Mouse (Mus musculus) spleen, adult 2 months (tissue): Measurements from ENCODE around the gene Sgta. TPM values are rescaled to one million over a fixed set of nuclear protein-coding genes. Genes with fewer than 3 reads are reported as not detected.

Experiments used
- DNase-seq, 2 experiments: peaks; one replicate each; pipeline versions ENCODE4 v3.0.0 to v3.0.0-alpha.2; 2012 to 2021; ENCODE audit warnings: low spot score in 2 of 2, low read depth in 1 of 2
- H3K27ac ChIP-seq: fragments of 200-500 bp; 2 replicates; pipeline ENCODE4 v1.5.1; 2012; ENCODE audit warnings: low read length, inconsistent platforms; ENCODE audit not compliant: insufficient read depth
- H3K27me3 ChIP-seq: fragments of 200-500 bp; 2 replicates; pipeline ENCODE4 v1.6.1; 2012; ENCODE audit warnings: mild to moderate bottlenecking, moderate library complexity, low read length, inconsistent platforms; ENCODE audit not compliant: control insufficient read depth, insufficient read depth
- H3K36me3 ChIP-seq: fragments of 200-500 bp; 2 replicates; pipeline ENCODE4 v1.6.1; 2012; ENCODE audit warnings: mild to moderate bottlenecking, low read length, inconsistent platforms; ENCODE audit not compliant: control insufficient read depth, insufficient read depth
- H3K4me1 ChIP-seq: fragments of 200-500 bp; 2 replicates; pipeline ENCODE4 v1.6.1; 2011; ENCODE audit warnings: inconsistent platforms; ENCODE audit not compliant: control insufficient read depth, insufficient read depth, insufficient read length
- H3K4me3 ChIP-seq: fragments of 200-500 bp; 2 replicates; pipeline ENCODE4 v1.5.1; 2011; ENCODE audit warnings: mild to moderate bottlenecking, inconsistent platforms; ENCODE audit not compliant: insufficient read depth, insufficient read length; ENCODE audit errors: extremely low read depth
- CTCF ChIP-seq: fragments of 200-500 bp; IDR thresholded peaks from 2 replicates; pipeline ENCODE4 v1.5.1; 2011; ENCODE audit warnings: mild to moderate bottlenecking, inconsistent platforms; ENCODE audit not compliant: insufficient read depth, insufficient read length, insufficient replicate concordance; ENCODE audit errors: extremely low read depth
- POLR2A ChIP-seq: fragments of 200-500 bp; IDR thresholded peaks from 2 replicates; pipeline ENCODE4 v1.6.1; 2011; ENCODE audit warnings: low read depth, low read length, inconsistent platforms
- WGBS: fragments of 180-500 bp; shearing (Covaris S2); methylation state at CpG from one replicate; pipeline ENCODE4 v1.1.7; 2018; 5-methylcytosine and 5-hydroxymethylcytosine counted together
- polyA plus RNA-seq: library from polyadenylated mRNA; depleted of rRNA; stranded (reverse); fragments of >200 nt; gene quantifications from 2 replicates; pipeline ENCODE4 v1.2.3, GENCODE M21; 2012

Sgta gene
- polyA plus RNA-seq, 1 experiment: 88.8 TPM

GRCm38 (mm10) chr10:81041458-81042175 is 18.4 kb downstream of the Sgta start:
- Histone ChIP-seq H3K4me1 (no peaks in the 10 kb centered on the region), H3K36me3 (peaks cover 21% of the 10 kb centered on the region), H3K4me3 (no peak overlapping the region), H3K27ac (no peak overlapping the region), H3K27me3 (no peaks in the 10 kb centered on the region)
- WGBS: 28% methylated on average over 13 of the region's 13 CpGs
- TF ChIP-seq CTCF: peak; percentile 87
- no peak for TF ChIP-seq POLR2A
- peak; percentile 41 to 68 for DNase-seq

- Histone ChIP-seq H3K4me1 (no peaks in the 10 kb centered on the region), H3K36me3 (peaks cover 1% of the 10 kb centered on the region; the same call in 1 of the 2 replicates), H3K4me3 (peak within 1 kb of the TSS; percentile 74), H3K27me3 (no peaks in the 10 kb centered on the region), H3K27ac (peak within 1 kb of the TSS; percentile 45)
- WGBS: under 1% methylated on average over 35 of the region's 35 CpGs
- no peak for TF ChIP-seq POLR2A
- no peak for TF ChIP-seq CTCF
- DNase-seq: peak; percentile 94 to 96
These were observed 22.9 kb downstream of the Sgta start, which contains the start of gene Slc39a3 for GRCm38 (mm10) chr10:81036988-81037580. Gene Slc39a3 (minus strand): TSS chr10:81037426.

GRCm38 (mm10) chr10:81036251-81036650 is 23.7 kb downstream of the Sgta start:
- Histone ChIP-seq H3K4me1 (no peaks in the 10 kb centered on the region), H3K27me3 (no peaks in the 10 kb centered on the region), H3K4me3 (no peak overlapping the region), H3K27ac (no peak overlapping the region), H3K36me3 (peaks cover 4% of the 10 kb centered on the region)
- WGBS: 80% methylated on average over 7 of the region's 7 CpGs
- TF ChIP-seq POLR2A: no peak
- no peak for TF ChIP-seq CTCF
- no peak for DNase-seq

GRCm38 (mm10) chr10:81033586-81033985 is 26.4 kb downstream of the Sgta start:
- no peak for DNase-seq
- 91% methylated on average over 10 of the region's 10 CpGs for WGBS
- Histone ChIP-seq H3K27ac (no peak overlapping the region), H3K4me3 (no peak overlapping the region), H3K27me3 (no peaks in the 10 kb centered on the region), H3K36me3 (peaks cover 12% of the 10 kb centered on the region), H3K4me1 (no peaks in the 10 kb centered on the region)
- no peak for TF ChIP-seq CTCF
- no peak for TF ChIP-seq POLR2A

- H3K36me3 ChIP-seq: peaks cover 12% of the 10 kb centered on the region
- no peaks in the 10 kb centered on the region for H3K4me1 ChIP-seq
- 73% methylated on average over 10 of the region's 10 CpGs for WGBS
- H3K27ac ChIP-seq: no peak overlapping the region
- no peak for DNase-seq
- no peak for TF ChIP-seq POLR2A
- no peak for TF ChIP-seq CTCF
- peaks cover 7% of the 10 kb centered on the region for H3K27me3 ChIP-seq
- no peak overlapping the region for H3K4me3 ChIP-seq
These were observed 30.9 kb downstream of the Sgta start for GRCm38 (mm10) chr10:81029031-81029430.

- Histone ChIP-seq H3K27me3 (peaks cover 7% of the 10 kb centered on the region), H3K36me3 (peaks cover 12% of the 10 kb centered on the region), H3K4me1 (no peaks in the 10 kb centered on the region), H3K4me3 (no peak overlapping the region), H3K27ac (no peak overlapping the region)
- TF ChIP-seq POLR2A (no peak), CTCF (no peak)
- no peak for DNase-seq
These were observed 31.8 kb downstream of the Sgta start for GRCm38 (mm10) chr10:81028219-81028618.

GRCm38 (mm10) chr10:81027331-81027730 is 32.6 kb downstream of the Sgta start:
- WGBS: 55% methylated on average over 4 of the region's 4 CpGs
- H3K27me3 ChIP-seq: peaks cover 12% of the 10 kb centered on the region
- no peak overlapping the region for H3K27ac ChIP-seq
- no peak for TF ChIP-seq POLR2A
- no peak for TF ChIP-seq CTCF
- DNase-seq: no peak
- no peaks in the 10 kb centered on the region for H3K4me1 ChIP-seq
- H3K4me3 ChIP-seq: no peak overlapping the region
- H3K36me3 ChIP-seq: peaks cover 11% of the 10 kb centered on the region
